Mouse (Mus musculus): ENCODE measurements around the gene Acss1.

Acss1 gene

DNA sequence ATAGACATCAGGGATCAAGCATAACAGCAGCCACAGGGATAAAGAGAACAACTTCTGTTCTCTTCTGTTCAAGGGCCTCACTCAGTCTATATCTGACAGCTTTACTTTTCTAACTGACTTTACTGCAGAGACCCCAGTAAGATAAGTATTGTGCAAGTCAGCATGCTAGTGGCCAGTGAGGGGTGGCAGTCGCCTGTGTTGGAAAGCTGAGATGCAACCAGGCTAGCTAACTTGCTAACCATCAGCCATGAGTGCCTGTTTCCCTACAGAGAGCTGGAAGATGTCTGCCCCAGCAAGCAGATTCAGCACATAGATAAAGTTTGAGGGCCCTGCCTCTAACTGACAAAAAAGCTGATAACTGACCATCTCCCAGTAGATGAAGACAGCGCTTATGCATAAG lies 97.5 kb downstream of the Acss1 start:
- DNase-seq (ENCODE audit: low spot score in 2 of 2), result no peak

DNA sequence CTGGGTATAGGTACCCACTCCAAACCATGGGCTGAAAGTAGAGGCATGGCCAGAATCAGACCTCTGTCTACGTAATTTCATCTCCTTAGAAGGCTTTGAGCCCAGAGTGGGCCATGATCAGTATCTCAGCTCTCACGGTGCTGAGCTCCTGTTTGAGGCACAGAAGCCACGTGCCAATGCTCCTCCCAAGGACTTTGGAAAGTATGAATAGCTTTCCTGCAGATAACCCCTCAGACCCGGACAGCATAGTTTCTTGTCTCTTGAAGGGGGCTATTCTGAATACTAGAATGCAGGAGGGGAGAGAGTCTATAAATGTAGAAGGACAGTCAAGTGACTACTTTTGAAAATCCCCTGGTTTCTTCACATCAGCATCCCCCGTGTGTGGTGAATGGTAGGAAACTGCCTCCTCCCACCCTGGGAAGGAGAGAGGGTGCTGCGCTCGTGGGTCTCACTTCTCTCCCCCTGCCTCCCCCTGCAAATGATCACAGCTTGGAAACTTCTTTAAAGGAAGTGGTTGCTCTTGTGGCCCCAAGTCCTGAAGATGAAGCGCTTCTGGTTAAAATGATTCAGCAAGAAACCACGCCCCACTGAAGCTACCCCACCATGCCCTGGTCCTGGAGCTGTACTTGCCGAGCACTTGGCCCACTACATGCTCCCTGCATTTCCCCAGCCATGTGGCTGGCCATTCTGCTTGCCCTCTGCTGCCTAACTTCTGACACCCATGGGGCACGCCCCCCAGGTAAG lies 98.3 kb downstream of the Acss1 start, which contains the start of gene Cst7:
Cst7 (plus strand) TSS at position 569 of the 744 bp plus-strand sequence.
- DNase-seq (ENCODE audit: low spot score in 2 of 2), result no peak
